Mouse (Mus musculus): ENCODE measurements around the gene 1700001C02Rik.
A peak's percentile ranks its signal among the peaks of the same experiment; 100 is the strongest.

1700001C02Rik gene

GRCm38 (mm10) chr5:30494606-30495005 lies 28.8 kb downstream of the 1700001C02Rik start:
- no peak for DNase-seq (ENCODE audit: low spot score)

DNA sequence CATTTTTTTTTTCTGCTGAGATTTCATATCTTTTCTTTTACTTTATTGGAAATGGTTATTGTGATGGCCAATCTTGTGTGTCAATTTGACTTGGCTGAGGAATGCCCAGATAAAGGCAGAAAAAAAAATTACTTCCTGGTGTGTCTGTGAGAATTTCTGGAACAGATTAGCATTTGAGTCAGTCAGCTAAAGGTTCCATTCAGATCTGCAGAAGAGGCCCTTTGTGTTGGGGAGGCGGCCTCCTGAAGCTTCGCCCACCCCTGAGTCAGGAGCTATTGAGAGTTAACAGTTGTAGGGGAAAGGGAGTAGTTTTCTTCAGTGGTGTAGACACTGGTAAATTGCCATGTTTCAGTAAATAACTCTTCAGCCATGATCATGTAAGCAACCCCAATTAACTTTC lies 29.4 kb downstream of the 1700001C02Rik start:
- DNase-seq (ENCODE audit: low spot score) = no peak

GRCm38 (mm10) chr5:30496821-30497220 lies 31.0 kb downstream of the 1700001C02Rik start:
- DNase-seq (ENCODE audit: low spot score) = no peak

DNA sequence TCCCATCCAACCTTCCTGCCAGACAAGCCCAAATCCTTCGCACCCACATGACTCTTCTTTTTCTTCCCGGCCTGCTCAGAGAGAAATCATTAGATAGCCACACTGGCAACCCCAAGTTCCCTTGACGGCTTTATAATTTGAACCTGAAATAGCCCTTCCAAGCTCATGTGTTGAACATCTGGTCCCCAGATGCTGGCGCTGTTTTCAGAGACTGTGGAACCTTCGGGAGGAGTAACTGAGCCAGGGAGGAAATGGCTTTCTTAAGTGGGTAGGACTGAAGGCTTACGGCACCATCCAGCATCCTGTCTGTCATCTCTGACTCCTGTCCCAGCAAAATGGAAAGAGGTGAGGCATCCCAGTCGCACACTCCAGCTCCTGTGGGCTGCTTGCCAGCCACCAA lies 31.5 kb downstream of the 1700001C02Rik start:
- DNase-seq (ENCODE audit: low spot score) = no peak

- DNase-seq (ENCODE audit: low spot score) = no peak
Observed at GRCm38 (mm10) chr5:30513111-30513510, 47.3 kb downstream of the 1700001C02Rik start.

DNA sequence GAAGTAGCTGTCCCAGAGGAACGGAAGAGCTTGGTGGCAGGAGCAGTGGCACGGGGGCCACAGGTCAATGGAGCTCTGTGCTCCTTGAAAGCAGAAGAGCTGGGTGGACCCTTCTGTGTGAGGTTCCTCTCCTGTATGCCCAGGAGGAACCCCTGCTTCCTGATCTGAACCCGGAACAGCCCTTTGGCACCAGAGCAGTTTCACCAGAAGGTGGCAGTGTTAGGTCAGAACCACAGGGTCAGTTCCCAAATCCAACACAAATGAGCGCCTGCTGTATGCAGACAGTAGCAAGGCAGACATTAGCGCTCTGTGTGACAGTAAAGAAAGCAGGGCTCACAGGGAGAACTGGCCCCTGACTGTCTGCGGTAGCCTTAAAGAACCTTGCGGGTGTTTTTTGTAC lies 50.5 kb downstream of the 1700001C02Rik start:
- peak; percentile 63 for DNase-seq (ENCODE audit: low spot score)

- DNase-seq (ENCODE audit: low spot score) = no peak
Observed at GRCm38 (mm10) chr5:30518108-30518507, 52.3 kb downstream of the 1700001C02Rik start.

GRCm38 (mm10) chr5:30518547-30518946 lies 52.7 kb downstream of the 1700001C02Rik start:
- DNase-seq (ENCODE audit: low spot score) = no peak

DNA sequence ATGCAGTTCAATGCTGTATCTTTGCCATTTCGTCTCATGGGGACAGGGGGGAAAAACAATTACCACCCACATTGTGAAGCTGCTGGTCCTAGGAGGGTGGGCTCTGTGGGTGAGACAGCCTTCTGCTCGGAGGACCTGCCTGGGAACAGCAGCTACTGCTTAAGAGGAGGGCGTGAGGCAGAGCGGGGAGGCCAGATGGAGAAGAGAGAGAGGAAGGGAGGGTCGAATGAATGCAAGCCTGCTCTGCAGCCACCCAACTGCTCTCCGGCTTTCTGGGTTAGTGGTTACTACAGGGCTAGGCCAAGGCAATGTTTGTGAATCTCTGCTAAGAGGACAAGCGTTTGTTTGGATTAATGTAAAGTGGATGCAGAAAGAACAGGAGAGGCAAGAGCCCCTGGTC lies 53.6 kb downstream of the 1700001C02Rik start:
- DNase-seq (ENCODE audit: low spot score) = no peak

DNA sequence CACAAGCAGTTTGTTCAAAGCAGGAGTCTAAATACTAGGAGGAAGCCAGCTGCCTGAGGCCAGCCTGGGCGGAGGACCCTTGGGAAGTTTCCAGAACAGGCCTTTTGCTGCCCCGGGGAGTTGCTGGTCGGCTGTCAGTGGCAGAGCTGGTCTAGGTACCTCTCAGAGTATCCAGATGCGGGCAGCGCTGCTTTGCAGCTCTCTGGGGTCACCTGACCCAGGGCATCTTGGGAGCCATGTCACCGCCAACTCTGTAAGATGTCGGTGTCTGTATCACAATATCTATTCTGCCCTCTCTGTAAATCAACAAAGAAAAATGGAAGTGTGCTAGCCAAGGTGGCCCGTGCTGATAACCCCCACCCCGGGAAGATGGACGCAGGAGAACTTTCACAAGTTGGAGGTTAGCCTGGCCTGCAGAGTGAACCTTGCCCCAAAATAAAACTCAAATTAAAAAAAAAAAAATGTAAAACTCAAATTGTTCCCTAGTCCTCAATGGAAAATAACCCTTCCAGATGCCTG lies 54.4 kb downstream of the 1700001C02Rik start:
- DNase-seq (ENCODE audit: low spot score) = no peak

DNA sequence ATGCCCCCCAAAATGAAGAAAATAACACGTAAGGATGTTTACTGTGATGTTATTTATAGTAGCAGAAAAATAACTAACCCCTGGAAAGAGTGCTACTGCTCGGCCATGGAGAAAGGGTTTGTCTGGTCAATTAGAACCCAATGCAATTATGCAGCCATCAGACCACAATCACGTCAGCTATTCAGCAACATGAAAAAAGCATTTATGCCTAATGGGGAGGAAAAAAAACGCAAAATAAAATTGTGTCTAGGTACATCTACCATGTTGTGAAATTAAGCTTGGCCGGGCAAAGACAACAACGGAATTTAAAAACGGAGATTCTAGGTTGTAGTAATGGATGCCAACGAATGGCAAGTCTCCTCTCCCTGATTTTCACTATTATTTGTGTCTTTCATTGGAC lies 56.6 kb downstream of the 1700001C02Rik start:
- DNase-seq (ENCODE audit: low spot score) = no peak

DNA sequence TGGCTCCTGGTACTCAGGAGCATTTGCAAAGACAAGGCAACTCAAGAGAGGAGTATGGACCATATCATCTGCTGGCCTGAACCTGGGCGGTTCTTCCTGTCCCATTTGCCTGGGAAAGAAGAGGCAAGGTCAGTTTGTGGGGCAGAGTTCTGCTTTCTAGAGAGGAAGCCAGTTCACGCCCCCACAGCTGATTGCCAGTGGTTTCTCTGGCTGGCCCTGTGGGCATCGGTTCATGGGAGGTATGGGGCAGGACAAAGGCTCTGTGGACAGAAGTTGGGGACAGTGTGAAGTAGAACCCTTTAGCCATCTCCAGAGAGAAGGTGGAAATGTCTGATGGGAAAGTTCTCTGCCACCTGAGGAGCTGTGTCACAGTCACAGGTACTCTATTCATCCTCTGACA lies 57.3 kb downstream of the 1700001C02Rik start:
- DNase-seq (ENCODE audit: low spot score) = no peak

- DNase-seq (ENCODE audit: low spot score) = no peak
Observed at GRCm38 (mm10) chr5:30524213-30524612, 58.4 kb downstream of the 1700001C02Rik start.

DNA sequence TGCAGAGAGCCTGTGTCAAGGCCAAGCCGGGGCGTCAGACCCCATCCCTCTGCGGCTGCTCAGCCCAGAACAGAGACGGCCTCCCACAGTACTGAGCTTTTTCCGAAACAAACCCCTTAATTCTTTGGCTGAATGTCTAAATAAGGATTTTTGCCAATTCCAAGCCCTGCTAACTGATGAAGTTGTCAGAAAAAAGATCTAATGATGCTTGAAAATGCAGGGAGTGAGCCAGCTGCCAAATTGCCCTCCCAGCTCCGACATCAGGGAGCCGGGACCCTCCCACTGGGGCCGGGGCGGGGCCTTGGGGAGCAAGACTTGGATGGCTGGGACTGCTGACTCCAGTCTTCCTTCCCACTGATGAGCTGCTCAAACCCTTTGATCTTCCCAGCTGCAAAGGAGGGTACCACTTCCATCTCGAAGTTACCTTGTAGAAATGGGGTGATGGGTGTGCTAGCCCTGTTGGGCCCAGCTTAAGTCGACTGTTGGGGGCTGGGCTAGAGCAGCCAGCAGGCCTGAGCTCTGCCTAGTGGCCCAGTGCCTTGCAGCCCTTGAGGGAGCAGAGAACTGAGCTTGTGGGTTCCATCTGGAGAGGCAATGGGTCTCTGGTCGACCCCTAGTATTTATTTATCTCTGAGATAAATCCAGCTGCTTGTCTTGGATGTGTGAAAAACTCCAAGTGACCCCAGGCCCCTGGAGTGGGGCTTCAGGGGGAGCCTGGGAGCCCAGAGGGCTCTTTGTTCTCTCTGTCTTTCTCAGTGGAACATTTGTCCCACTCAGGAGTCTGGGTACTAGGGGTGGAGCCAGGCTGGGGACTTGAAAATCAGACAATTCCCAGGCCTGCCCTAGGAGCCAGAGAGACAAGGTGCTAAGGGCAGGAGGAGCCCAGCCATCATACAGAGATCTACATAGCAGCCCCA lies 60.3 kb downstream of the 1700001C02Rik start:
- peak; percentile 18 for DNase-seq (ENCODE audit: low spot score)

DNA sequence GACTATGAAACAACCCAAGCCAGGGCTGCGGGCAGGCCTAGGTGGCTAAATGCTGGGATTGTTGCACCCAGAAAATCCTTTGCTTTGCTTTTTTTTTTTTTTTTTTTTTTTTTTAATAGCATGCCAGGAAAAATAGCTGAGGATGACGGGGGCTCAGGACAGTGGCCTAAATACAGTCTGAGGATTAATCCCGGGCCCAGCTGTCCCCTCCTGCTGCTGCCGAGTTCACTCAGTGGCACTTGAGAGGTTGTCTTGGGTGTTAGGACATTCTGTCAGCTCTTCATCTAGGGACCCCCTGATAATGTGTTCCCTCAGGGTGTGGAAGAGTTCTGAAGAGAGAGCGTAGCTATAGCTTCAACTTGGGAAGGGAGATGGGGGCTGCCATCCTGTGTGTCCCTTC lies 61.3 kb downstream of the 1700001C02Rik start:
- no peak for DNase-seq (ENCODE audit: low spot score)

DNA sequence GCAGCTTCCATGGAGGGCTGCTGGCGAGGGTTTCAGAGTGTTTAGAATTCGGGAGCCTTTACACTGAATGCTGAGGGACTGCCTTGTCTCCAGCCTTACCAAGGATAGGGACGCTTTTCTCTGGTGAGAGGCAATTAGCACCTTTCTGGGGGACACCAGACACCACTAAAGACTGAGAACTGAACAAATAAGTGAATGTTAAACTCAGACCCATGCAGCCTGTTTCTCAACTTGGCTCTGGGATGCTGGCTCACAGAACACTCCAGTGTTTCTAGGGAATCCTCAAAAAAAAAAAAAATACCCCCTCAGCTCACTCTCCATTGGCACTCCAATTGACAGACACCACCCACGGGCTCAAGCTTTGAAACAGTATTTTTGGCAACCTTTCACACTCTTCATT lies 63.1 kb downstream of the 1700001C02Rik start:
- DNase-seq (ENCODE audit: low spot score) = no peak

Measured in layer of hippocampus, adult 11-12 months (tissue).